Comparison of ENCODE assay signal across 11 mouse cellular contexts in the genomic region with DNA sequence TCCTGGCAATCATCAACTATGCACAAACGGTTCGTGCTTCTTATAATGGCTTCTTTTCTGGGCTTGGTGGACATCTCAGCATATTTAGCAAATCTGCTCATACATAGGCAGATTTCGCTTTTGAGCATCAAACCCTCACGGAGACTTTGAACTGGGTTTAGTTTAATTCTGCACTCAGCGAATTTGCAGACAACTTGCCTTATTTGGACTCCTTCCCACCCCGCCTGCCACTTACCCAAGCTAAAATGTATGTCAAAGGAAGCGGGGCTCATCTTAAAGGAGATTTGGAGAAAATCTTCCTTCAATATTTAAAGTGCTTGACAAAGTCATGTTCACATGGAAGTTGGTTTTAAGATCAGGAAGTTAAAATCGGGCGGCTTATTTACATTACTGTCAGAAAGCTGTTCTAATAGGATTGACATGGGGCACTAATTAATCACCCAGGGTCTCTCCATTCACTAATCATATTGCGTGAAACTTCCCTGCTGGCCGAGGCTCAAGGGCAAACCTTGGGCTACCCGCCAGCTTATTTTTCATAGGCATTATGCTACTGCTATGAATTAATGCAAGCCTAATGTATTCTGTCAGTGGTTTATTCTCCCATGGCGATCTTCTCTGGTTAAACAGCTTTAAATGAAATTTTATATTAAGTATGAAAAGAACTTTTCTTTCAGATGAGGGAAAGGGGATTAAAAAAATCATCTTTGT.
A peak's percentile ranks its signal among the peaks of the same experiment; 100 is the strongest.
DNase-seq lines count a peak whose midpoint lies in the region; ATAC-seq and TF ChIP-seq lines count a peak whose summit lies in the region.
"Had no signal": no experiment of that assay in that cellular context is flagged by ENCODE, and none has a peak within 500 bp of the region (broad histone marks: within the 10 kb centered on the region; RNA-seq: fewer than 3 reads in every experiment).

No protein-coding gene starts in this region.

- H3K9me3 ChIP-seq in hindbrain, embryonic 11.5 days (ENCODE audit: control insufficient read depth, low read length): no peaks in the 10 kb centered on the region

- H3K4me1 ChIP-seq in hindbrain, embryonic 11.5 days (replicated peaks; ENCODE audit: control insufficient read depth, insufficient read depth, low read length): peaks cover 34% of the 10 kb centered on the region

- no peak overlapping the region; the same call in 1 of the 2 replicates for H3K4me2 ChIP-seq in hindbrain, embryonic 11.5 days (replicated peaks; ENCODE audit: low read depth, low read length)
- H3K4me2 ChIP-seq: liver, embryonic 11.5 days had no signal

- 48% methylated on average over 13 of the region's 13 CpGs for WGBS in hindbrain, embryonic 11.5 days

- H3K36me3 ChIP-seq in hindbrain, embryonic 11.5 days (ENCODE audit: control insufficient read depth, insufficient read depth, low read length): no peaks in the 10 kb centered on the region

- intact Hi-C loops in left cerebral cortex, adult 2 months (cut with DNase I): no loop called here
- intact Hi-C loops in left cerebral cortex, postnatal 36 days (cut with DNase I): loop anchor here (5.0 kb wide), 1 partner anchor 51 kb away; no protein-coding TSS in a partner anchor

- no peak for DNase-seq in left cerebral cortex, adult 2 months (ENCODE audit: extremely low spot score in 1 of 2, low spot score in 2 of 2)
- DNase-seq in left cerebral cortex, postnatal 36 days (ENCODE audit: low spot score in 2 of 2): no peak
- DNase-seq in NIH3T3 (ENCODE audit: low read depth): peak; percentile 51
- peak; percentile 73 for DNase-seq in adrenal gland, postnatal 14 days
- DNase-seq in hindbrain, embryonic 11.5 days (ENCODE audit: low spot score): peak; percentile 26
- no peak for DNase-seq in spleen, postnatal 4 days (ENCODE audit: low spot score in 2 of 2)
- DNase-seq: heart, adult 18-20 months; thymus, postnatal 14 days had no signal

- no peak overlapping the region for H3K4me3 ChIP-seq in left cerebral cortex, adult 2 months
- H3K4me3 ChIP-seq in hindbrain, embryonic 11.5 days (ENCODE audit: low read depth, low read length): no peak overlapping the region

- ATAC-seq in hindbrain, embryonic 11.5 days (ENCODE audit: low FRiP score): no peak
- ATAC-seq in cerebellum, adult (ENCODE audit: insufficient number of reproducible peaks, low FRiP score, low TSS enrichment): no peak

- no peaks in the 10 kb centered on the region for H3K27me3 ChIP-seq in hindbrain, embryonic 11.5 days (ENCODE audit: control insufficient read depth, insufficient read depth, low read length)
- H3K27me3 ChIP-seq: CH12.LX had no signal

- H3K9ac ChIP-seq in hindbrain, embryonic 11.5 days (ENCODE audit: low read depth, low read length): no peak overlapping the region

- TF ChIP-seq CTCF in left cerebral cortex, adult 2 months (IDR thresholded peaks at IDR 0.05): no peak

- H3K27ac ChIP-seq in left cerebral cortex, adult 2 months: peak overlapping the region; percentile 85
- peak overlapping the region; percentile 85 for H3K27ac ChIP-seq in hindbrain, embryonic 11.5 days (ENCODE audit: low read depth, low read length)

Comparison
In these comparisons a context has a peak if more than half of its experiments do, and no peak if none do; other contexts are left out.
1. DNase-seq: peak in NIH3T3 (single experiment), adrenal gland, postnatal 14 days (single experiment) and hindbrain, embryonic 11.5 days (single experiment); none in left cerebral cortex, adult 2 months (0 of 2), left cerebral cortex, postnatal 36 days (0 of 2) and spleen, postnatal 4 days (0 of 2).